In genomic region chr16:4736262-4736661, GRCm38 (mm10) we compare ENCODE assay signal across 25 mouse cellular contexts. TPM values are rescaled to one million over a fixed set of nuclear protein-coding genes. Genes with fewer than 3 reads are reported as not detected.
DNase-seq lines count a peak whose midpoint lies in the region; ATAC-seq and TF ChIP-seq lines count a peak whose summit lies in the region.
"Had no signal": no experiment of that assay in that cellular context is flagged by ENCODE, and none has a peak within 500 bp of the region (broad histone marks: within the 10 kb centered on the region; RNA-seq: fewer than 3 reads in every experiment).

No protein-coding gene starts in this region.

- in situ Hi-C loops in CH12.LX (cut with MboI; ENCODE audit: low pct_ligation_motif_present, low pct_unique_long_range_greater_than_20kb, low sequenced_read_pairs) = no loop called here

- H3K27ac ChIP-seq in CH12.LX (ENCODE audit: insufficient read depth, low read depth) = no peak overlapping the region
- H3K27ac ChIP-seq in embryonic facial prominence, embryonic 15.5 days (replicated peaks) = no peak overlapping the region
- H3K27ac ChIP-seq: heart, adult 2 months; hindbrain, embryonic 12.5 days; limb, embryonic 13.5 days; lung, embryonic 15.5 days; midbrain, embryonic 12.5 days; neural tube, embryonic 13.5 days had no signal

- no peak overlapping the region for H3K4me2 ChIP-seq in CH12.LX (ENCODE audit: insufficient read depth, low read depth, poor library complexity, severe bottlenecking)
- no peak overlapping the region for H3K4me2 ChIP-seq in embryonic facial prominence, embryonic 15.5 days (replicated peaks)
- H3K4me2 ChIP-seq: hindbrain, embryonic 12.5 days; limb, embryonic 13.5 days; liver, embryonic 11.5 days; lung, embryonic 15.5 days; midbrain, embryonic 12.5 days; neural tube, embryonic 13.5 days had no signal

- H3K36me3 ChIP-seq in CH12.LX (replicated peaks in 1 of 2; ENCODE audit: control insufficient read depth in 1 of 2, insufficient read depth in 1 of 2, low read length in 1 of 2) = peaks cover 0 to 24% of the 10 kb centered on the region in 2 experiments
- H3K36me3 ChIP-seq in embryonic facial prominence, embryonic 15.5 days = peaks cover 5% of the 10 kb centered on the region; the same call in 1 of the 2 replicates
- H3K36me3 ChIP-seq: hindbrain, embryonic 12.5 days; lung, embryonic 15.5 days; midbrain, embryonic 12.5 days; neural tube, embryonic 13.5 days had no signal

- dilution Hi-C loops in CH12.LX (cut with MboI; ENCODE audit: extremely low pct_ligation_motif_present, extremely low pct_unique_long_range_greater_than_20kb, low sequenced_read_pairs) = no loop called here

- peak; percentile 61 for DNase-seq in heart, adult 11 months
- DNase-seq in heart, postnatal 14 days = no peak
- DNase-seq in 416B (ENCODE audit: low read depth) (peak; percentile 80), CH12.LX (ENCODE audit: extremely low read depth) (peak; percentile 58)
- DNase-seq in lung, postnatal 36 days = no peak
- DNase-seq in natural killer cell, adult 2 months (ENCODE audit: low spot score in 2 of 2) = no peak
- no peak for DNase-seq in lung, postnatal 14 days
- DNase-seq: adrenal gland, adult 8-10 months; B cell, adult 2 months; cerebellum, adult 9-10 months; gastrocnemius, postnatal 25 days; heart, adult 2 months; kidney, adult 11 months; lung, postnatal 4 days; thymus, postnatal 4 days had no signal

- H3K4me1 ChIP-seq in CH12.LX (ENCODE audit: control insufficient read depth in 1 of 2, insufficient read depth in 2 of 2) = peaks cover 7 to 39% of the 10 kb centered on the region in 2 experiments; a peak in 3 of 4 replicates
- no peaks in the 10 kb centered on the region; the same call in 1 of the 2 replicates for H3K4me1 ChIP-seq in embryonic facial prominence, embryonic 15.5 days
- H3K4me1 ChIP-seq: hindbrain, embryonic 12.5 days; limb, embryonic 13.5 days; lung, embryonic 15.5 days; midbrain, embryonic 12.5 days had no signal

- intact Hi-C loops in heart, postnatal 14 days (cut with DNase I) = no loop called here

- TF ChIP-seq POLR2A in CH12.LX (IDR thresholded peaks at IDR 0.05; ENCODE audit: low read depth, low read length) = no peak

- H3K4me3 ChIP-seq in CH12.LX (replicated peaks in 1 of 3; ENCODE audit: low read depth in 2 of 3, low read length in 2 of 3, poor library complexity in 1 of 3) = no peak overlapping the region
- H3K4me3 ChIP-seq in embryonic facial prominence, embryonic 15.5 days (replicated peaks) = no peak overlapping the region
- H3K4me3 ChIP-seq: heart, adult 2 months; hindbrain, embryonic 12.5 days; limb, embryonic 13.5 days; lung, embryonic 15.5 days; megakaryocyte, embryonic 14.5 days; midbrain, embryonic 12.5 days; myocyte; neural tube, embryonic 13.5 days had no signal

- TF ChIP-seq RAD21 in CH12.LX (IDR thresholded peaks at IDR 0.05; ENCODE audit: low read depth, low read length) = no peak

- peak overlapping the region; percentile 25; the same call in 1 of the 2 replicates for H3K9ac ChIP-seq in CH12.LX (ENCODE audit: insufficient read depth, low read depth)
- no peak overlapping the region for H3K9ac ChIP-seq in embryonic facial prominence, embryonic 15.5 days
- H3K9ac ChIP-seq: hindbrain, embryonic 12.5 days; limb, embryonic 13.5 days; lung, embryonic 15.5 days; midbrain, embryonic 12.5 days; neural tube, embryonic 13.5 days had no signal

- 77% methylated on average over 2 of the region's 2 CpGs for WGBS in embryonic facial prominence, embryonic 15.5 days

- H3K9me3 ChIP-seq in CH12.LX (replicated peaks; ENCODE audit: low read length) = no peaks in the 10 kb centered on the region
- no peaks in the 10 kb centered on the region for H3K9me3 ChIP-seq in embryonic facial prominence, embryonic 15.5 days (replicated peaks)
- H3K9me3 ChIP-seq: hindbrain, embryonic 12.5 days; limb, embryonic 13.5 days; lung, embryonic 15.5 days; megakaryocyte, embryonic 14.5 days; midbrain, embryonic 12.5 days; neural tube, embryonic 13.5 days had no signal

- TF ChIP-seq CTCF in CH12.LX (conservative IDR thresholded peaks at IDR 0.05 in 1 of 2, IDR thresholded peaks at IDR 0.05 in 1 of 2; ENCODE audit: low read depth in 2 of 2, low read length in 2 of 2) = no peak

- peak; percentile 34; the same call in 1 of the 2 replicates for ATAC-seq in embryonic facial prominence, embryonic 15.5 days (ENCODE audit: insufficient number of reproducible peaks, low FRiP score, low TSS enrichment, low read depth)
- ATAC-seq: forebrain, embryonic 14.5 days had no signal

- peak; percentile 40; the same call in 1 of the 2 replicates for TF ChIP-seq EP300 in CH12.LX (IDR thresholded peaks at IDR 0.05; ENCODE audit: low read length)

- H3K79me2 ChIP-seq in CH12.LX (replicated peaks; ENCODE audit: control insufficient read depth, extremely low read depth, insufficient read depth, poor library complexity, severe bottlenecking) = peaks cover 51% of the 10 kb centered on the region

- no peaks in the 10 kb centered on the region for H3K27me3 ChIP-seq in CH12.LX (replicated peaks)
- H3K27me3 ChIP-seq in embryonic facial prominence, embryonic 15.5 days = no peaks in the 10 kb centered on the region
- H3K27me3 ChIP-seq: hindbrain, embryonic 12.5 days; limb, embryonic 13.5 days; lung, embryonic 15.5 days; megakaryocyte, embryonic 14.5 days; midbrain, embryonic 12.5 days; neural tube, embryonic 13.5 days had no signal

TF ChIP-seq in CH12.LX, 34 proteins besides CTCF, POLR2A, EP300 and RAD21:
- TF ChIP-seq UBTF (IDR thresholded peaks at IDR 0.05; ENCODE audit: low read depth, low read length) = no peak
- no peak for TF ChIP-seq RCOR1 (conservative IDR thresholded peaks at IDR 0.05; ENCODE audit: low read depth, low read length)
- no peak for TF ChIP-seq USF2 (conservative IDR thresholded peaks at IDR 0.05; ENCODE audit: low read depth, low read length)
- no peak for TF ChIP-seq TBP (conservative IDR thresholded peaks at IDR 0.05; ENCODE audit: low read depth, low read length)
- TF ChIP-seq SMC3 (IDR thresholded peaks at IDR 0.05; ENCODE audit: low read depth, low read length) = no peak
- TF ChIP-seq ZC3H11A (IDR thresholded peaks at IDR 0.05; ENCODE audit: low read depth, low read length) = no peak
- TF ChIP-seq MXI1 (IDR thresholded peaks at IDR 0.05; ENCODE audit: low read depth, low read length) = no peak
- no peak for TF ChIP-seq USF1 (IDR thresholded peaks at IDR 0.05; ENCODE audit: low read depth, low read length)
- no peak for TF ChIP-seq IRF4 (IDR thresholded peaks at IDR 0.05; ENCODE audit: low read depth, low read length)
- no peak for TF ChIP-seq BHLHE40 (IDR thresholded peaks at IDR 0.05; ENCODE audit: low read depth, low read length)
- TF ChIP-seq HCFC1 (IDR thresholded peaks at IDR 0.05; ENCODE audit: low read depth, low read length) = no peak
- no peak for TF ChIP-seq KAT2A (IDR thresholded peaks at IDR 0.05; ENCODE audit: insufficient replicate concordance, low read length)
- TF ChIP-seq MEF2A (IDR thresholded peaks at IDR 0.05; ENCODE audit: borderline replicate concordance, low read depth, low read length) = no peak
- no peak for TF ChIP-seq ZMIZ1 (IDR thresholded peaks at IDR 0.05; ENCODE audit: low read depth, low read length)
- TF ChIP-seq SIN3A (IDR thresholded peaks at IDR 0.05; ENCODE audit: low read length) = no peak
- no peak for TF ChIP-seq ELF1 (IDR thresholded peaks at IDR 0.05; ENCODE audit: low read depth, low read length)
- TF ChIP-seq POLR2AphosphoS2 (IDR thresholded peaks at IDR 0.05; ENCODE audit: low read depth, low read length) = no peak

RNA-seq across cellular contexts. Expression of gene Hmox2, which starts 10.1 kb away (rescaled TPM):
- 10 to 100 TPM; 70.5 to 71.1 TPM for total RNA-seq in heart, postnatal 14 days (2021)
- total RNA-seq in CH12.LX (2012; rRNA removed) (72.3 and 73.2 TPM in 2 replicates), CH12.LX (2014; rRNA removed) (74.0 and 80.4 TPM in 2 replicates)
- 91.9 and 121 TPM in 2 replicates for polyA plus RNA-seq in CH12.LX (2012; ENCODE audit: insufficient read length, low read depth)
- 100 and 101 TPM in 2 replicates for polyA plus RNA-seq in embryonic facial prominence, embryonic 15.5 days (2015; fragmentation: Nextera tagmentation; extraction: Ambion mirVana)

RNA-seq across cellular contexts. Expression of gene Nmral1, which starts 17.1 kb away (rescaled TPM):
- 1 to 10 TPM; 3.2 to 4.5 TPM for total RNA-seq in heart, postnatal 14 days (2021)
- total RNA-seq in CH12.LX (2012; rRNA removed) (20.0 and 20.3 TPM in 2 replicates), CH12.LX (2014; rRNA removed) (2.4 and 3.6 TPM in 2 replicates)
- polyA plus RNA-seq in CH12.LX (2012; ENCODE audit: insufficient read length, low read depth) = 3.2 TPM in 2 replicates
- 51.3 and 52.5 TPM in 2 replicates for polyA plus RNA-seq in embryonic facial prominence, embryonic 15.5 days (2015; fragmentation: Nextera tagmentation; extraction: Ambion mirVana)

RNA-seq across cellular contexts. Expression of gene Cdip1, which starts 53.8 kb away (rescaled TPM):
- 10 to 100 TPM; 78.8 to 81.3 TPM for total RNA-seq in heart, postnatal 14 days (2021)
- total RNA-seq in CH12.LX (2012; rRNA removed) (28.0 and 28.7 TPM in 2 replicates), CH12.LX (2014; rRNA removed) (20.0 and 22.3 TPM in 2 replicates)
- 18.5 and 22.2 TPM in 2 replicates for polyA plus RNA-seq in CH12.LX (2012; ENCODE audit: insufficient read length, low read depth)
- 90.6 and 96.6 TPM in 2 replicates for polyA plus RNA-seq in embryonic facial prominence, embryonic 15.5 days (2015; fragmentation: Nextera tagmentation; extraction: Ambion mirVana)

RNA-seq across cellular contexts. Expression of gene Coro7, which starts 56.7 kb away (rescaled TPM):
- 10 to 100 TPM; 20.6 to 20.7 TPM for total RNA-seq in heart, postnatal 14 days (2021)
- total RNA-seq in CH12.LX (2012; rRNA removed) = 19.8 and 20.0 TPM in 2 replicates
- total RNA-seq in CH12.LX (2014; rRNA removed) = 5.7 and 6.1 TPM in 2 replicates
- polyA plus RNA-seq in CH12.LX (2012; ENCODE audit: insufficient read length, low read depth) = 40.2 and 43.2 TPM in 2 replicates
- 17.2 and 21.4 TPM in 2 replicates for polyA plus RNA-seq in embryonic facial prominence, embryonic 15.5 days (2015; fragmentation: Nextera tagmentation; extraction: Ambion mirVana)

Comparison
In these comparisons a context has a peak if more than half of its experiments do, and no peak if none do; other contexts are left out.
1. DNase-seq: peak in heart, adult 11 months (single experiment), 416B (single experiment) and CH12.LX (single experiment); none in heart, postnatal 14 days (0 of 2), lung, postnatal 36 days (single experiment), natural killer cell, adult 2 months (0 of 2) and lung, postnatal 14 days (single experiment).